Mouse (Mus musculus): Measurements from ENCODE around the gene Cnga2. TPM values are rescaled to one million over a fixed set of nuclear protein-coding genes. Genes with fewer than 3 reads are reported as not detected.

Gene Cnga2
- total RNA-seq (2023) = not detected in 4 replicates

DNA sequence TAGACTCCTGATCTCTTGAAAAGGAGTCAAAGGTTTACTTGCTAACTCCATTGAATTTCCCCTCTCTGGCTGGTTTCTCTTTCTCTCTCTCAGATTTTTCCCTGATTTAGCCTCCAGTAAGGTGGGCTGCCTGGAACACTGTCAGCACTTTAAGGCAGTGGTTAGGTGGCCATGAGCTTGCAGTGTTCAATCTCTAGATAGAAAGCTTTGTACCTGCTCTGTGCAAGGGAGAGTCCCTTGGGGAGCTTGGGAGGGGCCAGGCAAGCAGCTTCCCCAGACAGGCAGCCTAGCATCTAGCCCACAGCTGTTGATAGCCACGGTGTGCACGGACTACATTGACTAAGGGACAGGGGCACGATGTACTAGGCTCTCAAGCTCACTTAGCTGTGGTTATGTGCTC is at the start of gene Cnga2:
Gene Cnga2, plus strand, starts transcription at position 301 of the 400 bp plus-strand sequence.

DNA sequence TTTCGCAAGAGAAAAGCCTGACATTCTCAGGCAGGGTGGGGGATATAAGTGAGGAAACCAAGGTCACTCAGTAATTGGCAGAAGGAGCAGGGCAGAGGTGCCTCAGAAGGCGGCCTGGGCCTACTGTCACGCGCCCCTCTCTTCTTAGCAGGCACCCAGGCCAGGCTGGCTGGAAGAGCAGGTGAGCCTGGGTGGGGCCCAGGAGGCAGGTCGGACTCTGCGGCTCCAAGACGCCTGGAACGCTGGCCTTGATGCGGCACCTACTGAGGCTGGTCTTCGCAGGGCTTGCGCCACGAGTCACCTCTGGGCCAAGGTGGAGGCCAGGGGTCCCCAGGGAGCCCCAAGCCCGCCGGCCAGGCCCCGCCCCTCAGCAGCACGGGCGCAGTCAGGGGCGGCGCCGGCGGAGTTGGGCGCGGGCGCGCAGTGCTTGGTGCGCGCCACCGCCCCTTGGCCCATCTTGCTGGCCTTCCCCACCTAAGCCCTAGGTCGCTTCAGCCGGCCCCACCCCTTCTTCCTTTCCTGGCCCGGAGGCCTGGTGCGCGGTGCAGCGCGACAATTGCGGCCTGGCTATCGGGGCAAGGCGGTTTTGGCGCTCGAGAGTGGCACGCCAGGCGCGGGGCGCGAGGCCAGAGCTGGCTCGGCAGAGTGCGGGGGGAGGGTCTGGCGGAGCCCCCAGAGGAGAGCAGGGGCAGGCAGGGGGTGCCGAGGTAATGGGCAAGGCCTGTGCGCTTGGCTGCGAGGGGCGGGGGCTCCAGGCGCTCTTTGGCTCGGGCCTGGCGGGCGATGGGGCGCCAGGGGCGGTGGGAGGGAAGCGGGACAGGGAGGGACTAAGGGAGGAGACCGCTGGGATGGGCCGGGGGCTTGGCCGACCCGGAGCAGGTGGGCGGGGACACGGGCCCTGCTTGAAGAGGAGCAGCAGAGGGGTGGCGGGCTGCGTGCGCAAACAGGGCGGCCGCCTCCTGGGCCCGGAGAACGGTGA is 29.3 kb upstream of the Cnga2 start, which contains the start of gene Prrg3:
Gene Prrg3, plus strand, starts transcription at position 552 of the 979 bp plus-strand sequence.

DNA sequence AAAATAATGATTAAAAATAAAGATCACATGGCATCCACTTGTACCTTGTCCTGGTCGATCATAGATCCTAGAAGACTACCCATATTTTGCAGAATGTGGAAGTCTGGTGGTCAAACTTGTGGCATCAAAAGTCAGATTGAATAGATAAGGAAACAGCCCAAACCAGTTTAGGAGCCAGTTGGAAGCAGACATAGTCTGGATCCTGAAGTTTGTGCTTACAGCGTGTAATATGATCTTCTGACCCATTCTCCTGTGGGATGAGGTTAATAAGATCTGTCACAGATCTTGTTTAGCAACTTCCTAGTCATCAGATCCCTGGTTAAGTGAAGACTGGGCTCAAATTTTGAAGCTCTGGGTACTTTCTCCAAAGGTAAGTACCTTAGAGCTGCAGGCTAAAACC is 19.0 kb upstream of the Cnga2 start, which contains the start of gene Fate1:
Gene Fate1, plus strand, starts transcription at position 301 of the 400 bp plus-strand sequence.

Other genes starting within 250 kb of the Cnga2 start
- 21.0 to 34.8 TPM (median 27.3 TPM) in 4 replicates for gene Vma21, start 175.9 kb upstream of the Cnga2 start, total RNA-seq (2023)
- gene Gm1141, start 70.8 kb upstream of the Cnga2 start, total RNA-seq (2023) = not detected in 4 replicates
- gene Prrg3, start 29.2 kb upstream of the Cnga2 start, total RNA-seq (2023) = not detected in 4 replicates
- gene Fate1, start 18.9 kb upstream of the Cnga2 start, total RNA-seq (2023) = not detected in 4 replicates
- gene Magea4, start 230.2 kb downstream of the Cnga2 start, total RNA-seq (2023) = not detected in 4 replicates